Mouse (Mus musculus) layer of hippocampus, postnatal 36 days (tissue): ENCODE data around the gene Pnpo. TPM values are rescaled to one million over a fixed set of nuclear protein-coding genes. Genes with fewer than 3 reads are reported as not detected.

ENCODE experiments used
- DNase-seq, 2 experiments: peaks; one replicate each; pipeline ENCODE4 v3.0.0; 2022
- total RNA-seq, 2 experiments: library from RNA; stranded (reverse); gene quantifications; 2 replicates each; pipeline ENCODE4 v1.2.3; 2021

Pnpo gene
- total RNA-seq = 10 to 100 TPM; 29.8 to 34.5 TPM

DNA sequence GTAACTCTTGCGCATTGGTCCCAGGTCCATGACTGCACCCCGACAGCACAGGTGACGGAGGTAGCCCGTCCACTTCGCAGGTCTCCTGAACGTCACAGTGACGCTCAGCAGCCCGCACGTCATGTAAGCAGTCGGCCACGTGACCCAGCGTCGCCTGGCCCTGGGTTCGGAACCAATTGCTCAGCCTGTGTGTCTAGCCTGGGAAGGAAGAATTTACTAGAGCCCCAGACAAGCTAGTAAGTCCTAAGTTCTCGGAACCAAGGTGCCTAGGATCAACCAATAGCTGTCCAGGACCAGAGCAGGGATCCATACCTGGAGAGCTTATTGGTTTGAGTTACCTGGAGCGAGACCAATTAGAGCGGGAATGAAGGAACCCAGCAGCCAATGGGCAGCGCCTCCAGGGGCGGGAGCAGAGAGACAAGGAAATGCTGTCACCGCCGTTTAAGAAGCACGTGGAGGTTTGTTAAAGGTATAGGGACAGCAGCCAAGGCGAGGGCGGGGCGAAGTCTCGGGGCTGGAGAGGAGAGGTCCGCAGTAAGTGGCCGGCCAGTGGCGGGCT is at the start of gene Pnpo:
Pnpo (minus strand) TSS at position 241 of the 559 bp plus-strand sequence.
- peak; percentile 87 to 88 for DNase-seq

DNA sequence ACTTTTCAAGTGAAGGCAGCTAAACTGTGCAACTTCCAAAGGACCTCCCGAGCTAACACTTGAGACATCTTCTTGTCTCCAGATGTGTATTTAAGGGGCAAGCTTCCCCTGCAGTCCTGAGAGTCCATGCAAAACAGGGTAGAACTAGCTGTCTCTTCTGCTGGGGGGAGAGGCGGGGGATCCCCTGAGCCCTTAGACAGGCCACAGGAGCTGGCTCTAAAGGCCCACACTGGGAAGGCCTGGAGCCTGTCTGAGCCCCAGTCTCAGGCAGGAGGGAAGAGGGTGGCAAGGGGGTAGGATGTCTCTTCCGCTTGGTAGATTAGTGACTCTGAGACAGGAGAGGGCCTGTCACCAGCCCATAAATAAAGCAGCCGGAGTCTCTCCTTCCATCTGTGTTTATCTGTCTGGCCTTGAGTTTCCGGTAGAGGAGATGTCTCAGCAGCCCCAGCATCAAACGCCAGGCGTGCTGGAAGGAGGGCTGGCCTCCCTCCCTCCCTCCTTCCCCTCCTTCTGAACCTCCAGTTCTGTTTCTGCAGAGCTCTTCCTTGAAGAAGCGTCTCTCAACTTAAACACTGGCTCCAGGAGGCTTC is 49.0 kb upstream of the Pnpo start:
- DNase-seq = no peak

DNA sequence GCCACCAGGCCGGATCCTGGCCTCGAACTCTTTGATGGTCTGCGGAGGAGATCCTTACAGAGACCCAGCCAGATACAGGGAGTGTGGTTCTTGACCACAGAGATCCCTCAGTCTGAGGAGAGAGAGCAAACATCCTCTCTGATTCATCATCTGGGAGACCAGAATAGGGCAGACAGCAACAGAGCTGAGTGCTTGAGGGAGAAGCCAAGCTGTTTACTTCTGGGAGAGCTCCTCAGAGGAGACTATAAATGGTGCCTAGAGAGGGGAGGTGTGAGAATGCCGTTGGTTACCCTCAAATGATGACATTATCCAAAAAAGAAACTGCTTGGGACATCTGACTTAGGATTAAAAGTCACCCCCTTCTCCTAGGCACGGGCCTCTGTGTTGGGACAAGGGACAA is 47.7 kb upstream of the Pnpo start:
- no peak for DNase-seq

DNA sequence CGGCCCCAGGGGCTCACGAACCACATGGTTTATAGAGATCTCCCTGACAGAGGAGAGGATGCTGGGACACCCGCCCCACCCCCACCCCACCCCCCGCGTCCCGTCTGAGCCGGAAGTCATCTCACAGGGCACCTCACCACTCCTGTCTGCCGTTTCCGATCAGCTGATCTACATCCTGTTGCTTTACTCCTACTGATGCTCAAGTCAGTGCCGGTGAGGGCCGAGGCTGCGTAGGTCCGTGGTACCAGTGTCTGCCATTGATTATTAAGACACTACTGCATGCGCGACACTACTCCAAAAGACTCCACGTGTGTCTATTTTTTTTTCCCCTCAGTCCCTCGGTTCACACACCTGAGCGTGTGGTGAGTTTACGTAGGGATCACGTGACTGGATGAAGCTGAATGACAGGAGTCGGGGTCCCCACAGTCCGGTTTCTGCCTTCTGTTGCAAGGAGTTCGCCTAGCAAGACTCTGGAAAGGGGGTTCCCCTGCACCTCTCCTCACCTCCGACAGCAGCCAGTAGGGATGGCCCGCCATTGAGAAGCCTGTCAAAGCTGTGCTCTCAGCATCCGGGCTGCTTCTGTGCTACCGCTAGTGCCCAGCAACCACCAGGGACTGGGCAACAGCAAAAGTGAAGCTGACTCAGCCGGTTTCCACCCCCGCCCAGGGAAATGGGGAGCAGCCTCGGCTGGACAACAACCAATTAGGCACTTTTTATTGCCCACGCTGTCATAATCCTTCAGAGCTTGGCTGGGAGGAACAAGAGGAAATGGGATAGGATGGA is 44.3 kb upstream of the Pnpo start:
- DNase-seq = no peak

DNA sequence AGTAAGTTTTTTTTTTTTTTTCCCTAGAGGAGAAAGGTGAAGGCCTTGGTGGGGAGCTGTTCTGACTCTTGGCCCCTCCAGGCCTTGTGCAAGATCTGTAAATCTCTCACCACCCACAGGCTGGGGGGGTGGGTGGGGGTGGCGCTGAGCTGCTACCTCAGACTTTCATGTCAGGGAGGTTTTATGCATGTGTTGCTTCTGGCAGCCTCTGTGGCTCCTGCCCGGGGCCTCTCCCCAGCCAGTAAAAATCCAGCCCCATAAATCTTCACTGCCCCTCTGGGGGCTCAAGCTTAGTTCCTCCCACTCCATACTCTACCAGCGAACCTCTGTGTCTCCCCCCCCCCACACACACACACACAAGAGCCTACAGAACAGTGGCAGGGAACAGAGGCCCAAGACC is 42.7 kb upstream of the Pnpo start:
- DNase-seq = no peak

DNA sequence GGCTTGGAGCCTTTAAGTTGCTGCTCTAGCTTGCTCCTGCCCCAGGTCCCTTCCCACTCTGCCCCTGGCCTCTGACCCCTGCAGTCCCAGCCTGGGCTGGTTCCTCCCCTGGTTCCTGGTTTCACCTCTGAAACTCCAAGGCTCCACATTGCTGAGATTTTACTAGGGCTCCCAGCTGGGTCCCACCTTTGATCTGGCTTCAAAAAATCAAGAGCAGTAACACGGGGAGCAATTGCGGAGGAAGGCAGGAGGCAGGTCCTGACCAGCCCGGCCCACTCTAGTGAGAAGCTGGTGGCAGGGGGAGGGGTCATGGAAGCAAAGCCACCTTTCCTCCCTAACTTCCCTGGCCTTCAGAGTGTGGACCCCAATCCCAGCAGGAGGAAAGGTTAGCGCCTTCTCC is 41.1 kb upstream of the Pnpo start:
- no peak for DNase-seq

DNA sequence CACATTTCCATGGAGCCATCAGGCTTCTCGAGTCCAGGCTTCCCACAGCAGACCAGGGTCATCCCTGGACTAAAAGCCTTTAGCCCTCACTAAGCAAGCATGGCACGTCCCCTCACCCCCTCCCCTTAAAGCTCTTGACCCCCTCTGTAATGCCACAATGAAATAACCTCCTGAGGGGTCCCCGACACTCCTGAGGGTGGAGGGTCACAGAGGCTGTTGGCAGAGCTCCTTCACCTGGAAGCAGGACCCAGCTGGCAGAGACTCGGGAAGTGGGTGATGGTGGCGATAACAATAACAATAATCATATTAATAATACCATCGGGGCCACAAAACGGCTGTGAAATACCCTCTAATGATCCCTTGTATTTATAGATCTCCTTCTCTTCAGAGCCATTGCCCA is 39.1 kb upstream of the Pnpo start, which contains the start of gene Sp2:
Sp2 (minus strand) TSS at position 101 of the 400 bp plus-strand sequence.
- no peak for DNase-seq

DNA sequence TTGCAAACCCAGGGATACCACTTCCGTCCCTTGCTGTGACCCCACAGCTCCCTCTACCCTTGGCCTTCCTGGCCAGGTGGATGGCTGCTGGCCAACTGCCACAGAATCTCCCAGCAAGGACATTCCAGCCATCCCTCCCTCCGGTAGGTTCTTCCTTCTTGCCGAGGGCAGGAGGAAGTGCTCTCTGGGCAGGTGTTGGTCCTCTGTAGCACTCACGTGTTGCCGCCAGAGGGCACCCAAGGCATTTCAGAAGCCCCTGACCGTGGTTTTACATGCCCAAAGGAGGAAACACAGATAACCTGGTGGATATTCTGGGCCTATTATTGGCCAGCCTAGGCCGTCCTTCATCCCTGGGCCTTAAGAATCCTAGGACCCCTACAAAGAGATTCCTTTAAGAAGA is 38.6 kb upstream of the Pnpo start:
- peak; percentile 69 to 76 for DNase-seq

DNA sequence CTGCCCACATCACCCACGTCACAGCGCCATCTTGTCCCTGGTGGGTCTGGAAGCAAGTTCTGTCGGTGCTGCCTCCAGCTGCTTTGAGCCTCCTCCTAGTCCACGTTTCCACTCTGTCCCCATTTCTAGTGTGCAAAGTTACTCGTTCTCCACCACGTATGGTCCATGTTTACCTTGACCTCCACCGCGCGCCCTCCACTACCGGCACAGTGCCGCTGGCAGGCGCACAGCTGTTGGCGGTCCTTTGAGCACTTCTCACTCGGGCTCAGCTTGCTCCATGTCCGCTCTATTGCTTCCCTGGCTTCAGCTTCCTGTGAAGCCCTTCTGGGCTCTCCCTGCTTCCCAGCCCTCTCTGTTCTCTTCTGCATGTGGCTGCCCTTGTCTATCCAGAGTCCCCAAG is 37.7 kb upstream of the Pnpo start:
- no peak for DNase-seq

DNA sequence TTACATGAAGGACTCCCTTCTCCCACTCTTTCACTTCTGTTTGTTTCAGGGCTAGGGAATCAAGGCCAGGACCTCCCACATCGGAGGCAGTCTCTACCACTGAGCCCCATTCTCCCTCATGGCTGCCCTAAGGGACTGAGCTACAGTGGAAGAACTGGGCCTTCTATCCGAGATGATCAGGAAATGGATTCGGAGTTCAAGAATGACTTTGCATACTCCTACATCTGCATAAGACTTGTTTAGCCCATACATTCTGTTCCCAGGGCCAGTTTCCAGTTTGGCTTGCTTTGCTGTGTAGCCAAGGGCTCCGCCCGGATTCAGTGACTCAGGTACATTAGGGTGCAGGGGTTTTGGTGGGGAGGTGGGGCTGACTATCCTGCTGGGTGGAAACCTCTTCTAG is 36.2 kb upstream of the Pnpo start:
- no peak for DNase-seq

DNA sequence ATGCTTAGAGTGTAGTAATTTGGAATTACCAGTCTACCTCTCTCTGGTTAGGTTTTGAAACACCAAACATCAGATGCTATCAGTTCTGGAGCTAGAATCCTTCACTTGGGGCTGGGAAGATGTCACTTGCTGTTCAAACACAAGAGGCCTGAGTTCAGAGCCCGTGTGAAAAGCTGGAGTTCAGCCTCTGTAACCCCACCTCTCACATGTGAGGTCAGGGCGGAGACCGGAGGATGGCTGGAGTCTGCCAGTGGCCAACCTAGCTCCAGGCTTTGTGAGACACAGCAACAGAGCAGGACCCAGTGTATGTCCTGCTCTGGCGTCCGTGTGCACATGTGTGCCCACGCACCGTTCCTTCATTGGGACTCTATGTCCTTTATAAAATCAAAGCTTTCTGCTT is 35.5 kb upstream of the Pnpo start:
- no peak for DNase-seq

DNA sequence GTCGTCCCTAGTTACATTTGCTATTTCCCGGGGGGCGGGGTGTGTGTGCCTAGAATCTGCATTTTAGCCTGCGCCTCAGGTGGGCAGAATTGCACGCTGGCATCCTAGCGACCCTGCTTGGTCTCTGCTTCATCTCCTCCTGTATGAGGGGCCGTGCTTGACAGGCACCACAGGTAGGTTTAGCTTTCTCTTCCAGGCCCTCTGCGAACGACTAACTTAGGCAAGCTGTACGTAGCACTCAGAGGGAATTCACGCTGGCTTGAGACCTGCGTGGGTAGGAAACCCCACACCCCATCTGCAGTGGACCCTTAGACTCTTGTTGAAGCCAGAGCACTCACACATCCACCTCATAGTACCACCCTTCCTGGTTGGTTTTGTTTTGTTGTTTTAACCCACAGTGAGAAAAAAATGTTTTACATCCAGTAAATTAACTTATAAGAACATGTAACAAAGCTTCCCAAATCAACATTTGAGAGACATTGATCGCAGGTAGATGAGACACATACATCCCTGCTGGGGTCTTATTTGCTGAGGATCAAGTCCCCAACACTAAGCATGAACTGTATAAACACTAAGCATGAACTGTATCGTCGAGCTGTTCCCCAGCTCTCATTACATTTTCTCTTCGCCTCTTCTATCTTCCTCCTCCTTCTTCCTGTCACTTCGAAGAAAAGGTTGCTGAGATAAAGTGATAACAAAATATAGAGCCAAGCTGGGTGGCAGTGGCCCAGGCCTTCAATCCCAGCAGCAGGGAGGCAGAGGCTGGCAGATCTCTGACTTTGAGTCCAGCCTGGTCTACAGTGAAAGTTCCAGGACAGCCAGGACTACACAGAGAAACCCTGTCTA is 34.8 kb upstream of the Pnpo start:
- DNase-seq = no peak

DNA sequence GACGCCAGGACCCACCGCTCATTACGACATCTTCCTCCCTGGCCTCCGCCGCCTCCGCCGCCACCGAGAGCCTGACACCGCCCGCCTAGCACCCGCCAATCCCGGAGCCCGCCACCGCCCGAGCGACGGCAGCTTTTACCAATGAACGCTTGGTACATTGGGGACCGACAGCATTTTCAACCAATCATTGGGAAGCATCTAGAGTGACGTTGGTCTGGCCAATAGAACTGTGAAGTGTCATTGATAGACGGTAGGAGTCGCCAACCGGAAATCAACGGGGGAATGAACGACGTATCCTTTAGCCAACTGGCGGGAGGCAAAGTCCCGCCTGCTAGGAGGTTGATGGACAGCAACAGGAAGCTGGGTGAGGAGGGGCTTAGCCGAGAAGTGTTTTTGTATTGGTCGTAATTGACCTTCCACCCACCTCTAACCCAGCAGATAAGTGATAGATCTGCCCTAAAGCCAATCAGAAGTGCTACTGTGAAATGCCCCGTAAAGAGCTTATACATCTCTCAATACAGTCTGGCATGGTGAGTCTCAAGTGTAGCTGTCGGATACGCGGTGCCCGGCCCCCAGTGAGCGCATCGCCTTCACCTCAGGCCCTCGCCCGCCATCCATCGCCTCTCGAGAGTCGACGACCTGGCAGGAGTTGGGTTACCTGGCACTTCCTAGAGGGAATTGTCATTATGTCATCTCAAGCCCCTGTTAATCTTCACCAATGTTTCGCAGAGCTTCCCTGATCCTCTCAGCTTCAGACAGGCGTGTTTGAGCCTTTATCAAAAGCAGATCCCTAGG is 34.0 kb upstream of the Pnpo start:
- DNase-seq = peak; percentile 99 to 100

DNA sequence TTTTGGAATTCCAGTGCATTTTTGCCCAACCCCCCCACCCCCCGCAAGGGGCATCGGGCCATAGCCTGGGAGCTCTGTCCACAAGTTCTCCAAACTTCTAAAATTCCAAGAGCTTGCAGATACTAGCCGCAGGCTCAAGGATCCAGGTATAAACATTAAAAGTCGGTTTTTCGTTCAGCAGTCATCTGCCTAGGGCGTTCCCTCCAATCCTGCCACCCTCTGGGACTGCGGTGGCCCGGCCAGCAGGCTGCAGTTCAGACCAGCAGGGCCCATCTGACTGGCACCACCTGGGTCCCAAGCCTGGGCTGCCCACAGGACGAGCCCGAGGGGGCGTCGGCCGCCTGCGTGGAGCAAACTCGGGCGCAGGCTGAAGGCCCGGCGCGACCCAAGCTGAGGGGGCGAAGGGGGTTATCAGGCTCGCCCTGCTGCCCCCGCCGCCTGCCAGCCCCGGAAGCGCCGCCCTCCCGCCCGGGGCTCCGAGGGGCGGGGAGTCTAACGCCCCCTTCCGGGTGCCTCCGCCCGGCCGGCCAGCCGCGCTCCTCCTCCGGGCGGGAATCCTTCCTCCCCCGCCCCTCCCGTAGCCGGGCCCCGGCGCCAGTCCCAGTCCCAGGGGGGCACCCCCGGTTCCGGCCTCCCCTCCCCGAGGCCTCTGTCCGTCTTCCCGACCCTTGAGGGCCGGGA is 33.3 kb upstream of the Pnpo start:
- peak; percentile 85 for DNase-seq

DNA sequence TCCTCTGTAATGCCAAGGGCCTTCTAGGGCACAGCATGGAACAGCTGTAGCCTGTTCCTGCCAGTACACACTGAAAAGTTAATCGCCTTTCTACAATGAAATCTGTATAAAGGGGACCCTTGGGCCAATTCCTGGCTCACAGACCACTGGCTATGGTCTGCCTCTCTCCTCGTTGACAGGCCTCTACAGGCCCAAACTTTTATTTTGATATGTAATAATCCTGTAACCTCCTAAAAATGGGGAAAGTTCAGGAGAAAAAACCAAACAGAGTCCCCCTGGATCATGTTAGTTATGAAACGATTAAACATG is 32.5 kb upstream of the Pnpo start:
- no peak for DNase-seq

DNA sequence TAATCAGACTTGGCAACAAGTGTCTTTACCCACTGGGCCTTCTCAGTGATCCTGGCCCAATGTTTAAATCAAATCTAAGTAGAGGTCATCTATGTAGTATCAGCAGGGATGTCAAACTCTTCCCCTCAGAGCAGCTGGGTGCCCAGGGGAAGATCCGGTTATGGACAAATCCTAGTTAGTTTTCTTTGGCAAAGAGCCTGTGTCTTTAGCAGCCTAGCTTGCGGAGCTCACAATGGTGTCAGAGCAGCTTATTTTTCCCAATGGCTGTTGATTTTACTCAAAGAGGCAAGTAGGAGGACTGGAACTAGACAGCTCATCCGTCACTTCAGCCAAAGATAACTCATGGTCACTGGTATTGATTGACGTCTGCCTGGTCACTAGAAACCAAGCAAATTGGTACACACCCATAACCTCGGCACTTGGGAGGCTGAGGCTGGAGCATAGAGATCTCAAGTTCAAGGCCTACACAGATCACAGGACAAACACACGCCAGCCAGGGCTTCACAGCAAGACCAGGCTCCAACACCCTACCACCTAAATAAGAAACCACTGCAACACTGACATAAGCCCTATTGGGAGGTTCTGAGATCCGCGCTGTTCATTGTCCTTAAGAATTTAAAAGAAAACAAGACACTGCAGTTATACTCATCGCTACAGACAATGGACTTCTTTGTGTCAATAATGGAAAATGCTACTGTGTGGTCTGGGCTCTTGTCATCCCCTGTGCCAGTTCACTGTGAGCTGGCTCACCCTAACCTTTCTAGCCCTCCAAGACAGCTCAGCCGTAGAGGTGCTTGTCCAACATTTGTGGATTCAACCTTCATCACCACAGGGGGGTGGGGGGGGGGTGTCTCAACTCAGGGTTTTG is 32.0 kb upstream of the Pnpo start:
- no peak for DNase-seq

DNA sequence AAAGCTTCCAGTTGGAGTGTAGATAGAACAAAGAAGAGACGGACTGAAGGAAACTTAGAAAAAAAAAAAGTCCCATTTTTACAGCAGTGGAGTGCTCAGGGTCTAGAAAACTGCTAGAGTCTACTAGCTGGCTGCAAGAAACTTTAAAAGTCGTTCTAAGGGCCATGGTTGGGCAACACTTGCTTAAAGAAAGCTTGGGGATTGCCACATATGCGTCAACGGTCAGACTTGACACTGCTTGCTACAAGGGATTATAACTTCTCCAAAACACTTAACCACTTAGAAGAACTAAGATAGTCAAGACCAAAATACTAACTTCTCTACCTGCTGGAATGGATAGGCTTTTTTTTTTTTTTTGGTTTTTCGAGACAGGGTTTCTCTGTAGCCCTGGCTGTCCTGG is 31.0 kb upstream of the Pnpo start:
- no peak for DNase-seq

DNA sequence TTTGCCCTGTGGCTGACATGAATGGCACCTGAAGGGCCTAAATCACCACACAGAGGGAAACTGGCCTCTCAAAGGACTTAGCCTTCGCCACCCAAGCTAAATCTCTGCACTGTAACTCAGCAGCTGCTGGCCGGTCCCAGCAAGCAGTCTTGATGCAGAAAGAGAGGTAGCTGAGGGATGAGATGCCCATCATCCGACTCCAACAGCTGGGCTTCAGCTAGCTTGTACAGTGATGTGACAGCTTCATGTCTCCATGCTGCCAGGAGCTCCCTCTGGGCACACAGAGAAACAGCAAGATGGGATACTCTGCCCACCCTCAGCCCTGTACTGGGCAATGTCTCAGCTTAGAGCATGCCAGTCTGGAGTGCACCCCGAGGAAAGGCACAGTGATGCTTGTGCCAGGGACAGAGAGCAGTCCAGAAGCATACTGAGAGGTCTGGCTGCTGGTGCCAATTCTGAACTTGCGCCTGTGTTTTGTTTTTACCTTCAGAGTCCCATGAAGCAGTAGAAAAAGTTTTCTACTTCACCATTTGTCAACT is 29.7 kb upstream of the Pnpo start:
- no peak for DNase-seq

DNA sequence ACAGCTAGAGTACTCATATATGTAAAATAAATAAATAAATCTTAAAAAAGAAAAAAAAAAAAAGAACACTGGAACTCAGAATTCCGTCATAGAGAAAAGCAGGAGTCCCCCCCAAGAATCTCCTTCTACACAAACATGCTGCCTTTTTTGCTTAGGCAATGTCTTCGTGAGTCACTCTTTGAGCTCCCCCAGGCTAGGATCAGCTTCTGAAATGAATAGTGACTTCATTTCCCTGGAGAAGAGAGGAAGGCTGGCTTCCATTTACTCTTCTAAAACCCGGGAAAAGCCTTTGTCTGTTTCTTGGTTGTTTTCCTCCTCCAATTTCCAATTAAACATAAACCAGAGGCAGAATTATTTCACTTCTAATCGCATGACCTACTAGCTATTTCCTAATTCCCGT is 29.1 kb upstream of the Pnpo start:
- DNase-seq = no peak

DNA sequence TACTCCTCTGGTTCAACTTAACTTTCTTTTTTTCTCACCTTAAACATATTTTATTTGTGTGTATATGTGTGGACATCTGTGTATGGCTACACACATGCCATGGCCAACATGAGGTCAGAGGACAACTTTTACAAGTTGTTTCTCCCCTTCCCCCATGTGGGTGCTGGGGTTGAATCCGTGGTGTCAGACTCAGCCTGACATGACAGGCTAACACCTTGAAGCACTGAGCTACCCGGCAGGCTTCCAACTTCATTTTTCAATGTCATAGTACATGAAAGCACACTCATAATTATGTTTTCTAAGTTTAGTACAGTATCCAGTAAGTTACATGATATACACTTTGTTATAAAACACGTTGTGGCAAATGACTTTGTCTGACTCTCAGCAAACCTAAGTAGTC is 26.6 kb upstream of the Pnpo start:
- no peak for DNase-seq

DNA sequence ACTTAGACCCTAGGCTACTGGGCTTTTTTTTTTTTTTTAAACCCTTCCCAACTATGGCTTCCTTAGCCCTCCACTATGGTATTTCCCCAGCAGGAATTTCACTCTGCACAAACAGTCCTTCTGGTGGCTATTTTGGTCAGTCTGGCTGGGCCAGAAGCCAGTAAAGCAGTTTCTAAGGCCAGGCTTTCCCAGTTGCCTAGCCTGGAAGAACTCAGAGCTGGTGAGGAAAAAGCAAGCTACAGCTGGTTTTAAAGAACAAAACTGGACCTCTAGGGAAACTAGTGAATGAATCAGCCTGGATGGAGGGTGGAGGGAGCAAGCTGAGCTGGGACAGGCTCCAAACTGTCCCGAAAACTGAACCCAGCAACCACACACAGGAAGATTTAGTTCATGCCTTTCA is 26.0 kb upstream of the Pnpo start:
- DNase-seq = no peak
